In genomic region chr2:153778638-153779362, GRCm38 (mm10) we compare ENCODE assay signal across 8 mouse cellular contexts. TPM values are rescaled to one million over a fixed set of nuclear protein-coding genes. Genes with fewer than 3 reads are reported as not detected.
A peak's percentile ranks its signal among the peaks of the same experiment; 100 is the strongest.
DNase-seq lines count a peak whose midpoint lies in the region; ATAC-seq and TF ChIP-seq lines count a peak whose summit lies in the region.

No protein-coding gene starts in this region.

- no peak for TF ChIP-seq POLR2A in olfactory bulb, adult 2 months (IDR thresholded peaks at IDR 0.05; ENCODE audit: insufficient read depth, low read depth, low read length)

- TF ChIP-seq CTCF in E14TG2a.4 (conservative IDR thresholded peaks at IDR 0.05; ENCODE audit: low read length) = no peak
- no peak for TF ChIP-seq CTCF in forebrain, postnatal 0 days (IDR thresholded peaks at IDR 0.05; ENCODE audit: low read depth)
- no peak for TF ChIP-seq CTCF in layer of hippocampus, adult 2 months (conservative IDR thresholded peaks at IDR 0.05)
- no peak for TF ChIP-seq CTCF in olfactory bulb, adult 2 months (IDR thresholded peaks at IDR 0.05; ENCODE audit: insufficient read depth, low read depth, low read length)

- peaks cover 12% of the 10 kb centered on the region for H3K27me3 ChIP-seq in E14TG2a.4 (ENCODE audit: insufficient read depth, low read length)
- no peaks in the 10 kb centered on the region for H3K27me3 ChIP-seq in forebrain, postnatal 0 days (ENCODE audit: insufficient read depth, low read length)
- no peaks in the 10 kb centered on the region for H3K27me3 ChIP-seq in lung, embryonic 15.5 days

- WGBS in forebrain, postnatal 0 days = 15% methylated on average over 24 of the region's 24 CpGs
- WGBS in lung, embryonic 15.5 days = 8% methylated on average over 24 of the region's 24 CpGs
- WGBS in olfactory bulb, adult 2 months = 8% methylated on average over 24 of the region's 24 CpGs

- H3K4me3 ChIP-seq in E14TG2a.4 (replicated peaks; ENCODE audit: low read length) = peak overlapping the region; percentile 71
- H3K4me3 ChIP-seq in forebrain, postnatal 0 days (ENCODE audit: low read depth, low read length) = peak overlapping the region; percentile 27
- peak overlapping the region; percentile 44 for H3K4me3 ChIP-seq in layer of hippocampus, adult 2 months
- peak overlapping the region; percentile 38 for H3K4me3 ChIP-seq in lung, embryonic 15.5 days
- peak overlapping the region; percentile 36 for H3K4me3 ChIP-seq in olfactory bulb, adult 2 months (ENCODE audit: insufficient read depth, low read depth, low read length)

- H3K4me2 ChIP-seq in forebrain, postnatal 0 days (ENCODE audit: low read depth) = peak overlapping the region; percentile 48
- peak overlapping the region; percentile 84 for H3K4me2 ChIP-seq in lung, embryonic 15.5 days

- no peaks in the 10 kb centered on the region for H3K36me3 ChIP-seq in E14TG2a.4 (ENCODE audit: insufficient read depth, low read length)
- H3K36me3 ChIP-seq in forebrain, postnatal 0 days (ENCODE audit: insufficient read depth) = peaks cover 4% of the 10 kb centered on the region; the same call in 1 of the 2 replicates
- no peaks in the 10 kb centered on the region for H3K36me3 ChIP-seq in lung, embryonic 15.5 days

- DNase-seq in c-Kit-positive CD71-positive TER-119-negative erythroid progenitor cells, embryonic 14.5 days (ENCODE audit: low read depth) = peak; percentile 77
- DNase-seq in forebrain, postnatal 0 days = peak; percentile 46
- peak; percentile 85 for DNase-seq in heart, postnatal 4 days
- peak; percentile 50 to 51 for DNase-seq in layer of hippocampus, adult 2 months (ENCODE audit: low spot score in 2 of 2)
- peak; percentile 81 to 86 for DNase-seq in thymus, adult 18-20 months

- H3K4me1 ChIP-seq in E14TG2a.4 (replicated peaks; ENCODE audit: low read depth, low read length) = peaks cover 21% of the 10 kb centered on the region
- no peaks in the 10 kb centered on the region for H3K4me1 ChIP-seq in forebrain, postnatal 0 days (ENCODE audit: insufficient read depth)
- H3K4me1 ChIP-seq in lung, embryonic 15.5 days = peaks cover 11% of the 10 kb centered on the region
- H3K4me1 ChIP-seq in olfactory bulb, adult 2 months (ENCODE audit: control insufficient read depth, insufficient read depth, low read length) = peaks cover 10% of the 10 kb centered on the region

- no peaks in the 10 kb centered on the region for H3K9me3 ChIP-seq in E14TG2a.4 (ENCODE audit: low read length)
- H3K9me3 ChIP-seq in forebrain, postnatal 0 days (ENCODE audit: low read length) = no peaks in the 10 kb centered on the region
- H3K9me3 ChIP-seq in lung, embryonic 15.5 days = no peaks in the 10 kb centered on the region

- H3K9ac ChIP-seq in forebrain, postnatal 0 days = peak overlapping the region; percentile 31; the same call in 1 of the 2 replicates
- peak overlapping the region; percentile 32 for H3K9ac ChIP-seq in lung, embryonic 15.5 days

- ATAC-seq in forebrain, postnatal 0 days = peak; percentile 79
- peak; percentile 95 for ATAC-seq in lung, embryonic 15.5 days (ENCODE audit: borderline replicate concordance, extremely low read depth, low FRiP score, low TSS enrichment)

- no peak overlapping the region for H3K27ac ChIP-seq in forebrain, postnatal 0 days (ENCODE audit: low read depth, low read length)
- H3K27ac ChIP-seq in layer of hippocampus, adult 2 months = no peak overlapping the region
- no peak overlapping the region for H3K27ac ChIP-seq in lung, embryonic 15.5 days
- no peak overlapping the region; the same call in 1 of the 2 replicates for H3K27ac ChIP-seq in olfactory bulb, adult 2 months (ENCODE audit: insufficient read depth, low read depth, low read length)

RNA-seq across cellular contexts. Expression of gene Efcab8, which starts 0.9 kb away (rescaled TPM):
- total RNA-seq in forebrain, postnatal 0 days (2014; rRNA removed) = 0.05 and 0.23 TPM in 2 replicates
- not detected in 2 replicates for polyA plus RNA-seq in forebrain, postnatal 0 days (2015; fragmentation: Nextera tagmentation; extraction: Ambion mirVana)
- under 1 TPM; 0.26 to 0.29 TPM for total RNA-seq in heart, postnatal 4 days (2021)
- total RNA-seq in layer of hippocampus, adult 2 months (2021) = under 1 TPM; 0.12 to 0.46 TPM
- polyA plus RNA-seq in lung, embryonic 15.5 days (2015; fragmentation: Nextera tagmentation; extraction: Ambion mirVana) = 0.08 TPM in 1 of 2 replicates, not detected in the other
- not detected in 2 replicates for polyA plus RNA-seq in olfactory bulb, adult 2 months (2012; ENCODE audit: insufficient read depth, insufficient read length, low replicate concordance, missing spikeins)

RNA-seq across cellular contexts. Expression of gene Mapre1, which starts 37.7 kb away (rescaled TPM):
- total RNA-seq in forebrain, postnatal 0 days (2014; rRNA removed) = 97.6 and 117 TPM in 2 replicates
- polyA plus RNA-seq in forebrain, postnatal 0 days (2015; fragmentation: Nextera tagmentation; extraction: Ambion mirVana) = 354 and 411 TPM in 2 replicates
- total RNA-seq in heart, postnatal 4 days (2021) = 100 to 1,000 TPM; 158 to 174 TPM
- total RNA-seq in layer of hippocampus, adult 2 months (2021) = 10 to 100 TPM; 72.4 to 75.8 TPM
- polyA plus RNA-seq in lung, embryonic 15.5 days (2015; fragmentation: Nextera tagmentation; extraction: Ambion mirVana) = 257 and 262 TPM in 2 replicates
- polyA plus RNA-seq in olfactory bulb, adult 2 months (2012; ENCODE audit: insufficient read depth, insufficient read length, low replicate concordance, missing spikeins) = 41.3 and 62.3 TPM in 2 replicates
